Mouse (Mus musculus): ENCODE results near the gene Pnkd.

The Pnkd gene

DNA sequence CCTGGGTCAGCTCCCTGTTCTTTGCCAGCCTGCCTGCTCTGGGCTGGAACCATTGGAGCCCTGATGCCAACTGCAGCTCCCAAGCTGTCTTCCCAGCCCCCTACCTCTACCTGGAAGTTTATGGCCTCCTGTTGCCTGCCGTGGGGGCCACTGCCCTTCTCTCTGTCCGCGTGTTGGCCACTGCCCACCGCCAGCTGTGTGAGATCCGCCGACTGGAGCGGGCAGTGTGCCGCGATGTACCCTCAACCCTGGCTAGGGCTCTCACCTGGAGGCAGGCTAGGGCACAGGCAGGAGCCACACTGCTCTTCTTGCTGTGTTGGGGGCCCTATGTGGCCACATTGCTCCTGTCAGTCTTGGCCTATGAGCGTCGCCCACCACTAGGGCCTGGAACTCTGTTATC lies 5.7 kb upstream of the Pnkd start:
- no peak for DNase-seq

DNA sequence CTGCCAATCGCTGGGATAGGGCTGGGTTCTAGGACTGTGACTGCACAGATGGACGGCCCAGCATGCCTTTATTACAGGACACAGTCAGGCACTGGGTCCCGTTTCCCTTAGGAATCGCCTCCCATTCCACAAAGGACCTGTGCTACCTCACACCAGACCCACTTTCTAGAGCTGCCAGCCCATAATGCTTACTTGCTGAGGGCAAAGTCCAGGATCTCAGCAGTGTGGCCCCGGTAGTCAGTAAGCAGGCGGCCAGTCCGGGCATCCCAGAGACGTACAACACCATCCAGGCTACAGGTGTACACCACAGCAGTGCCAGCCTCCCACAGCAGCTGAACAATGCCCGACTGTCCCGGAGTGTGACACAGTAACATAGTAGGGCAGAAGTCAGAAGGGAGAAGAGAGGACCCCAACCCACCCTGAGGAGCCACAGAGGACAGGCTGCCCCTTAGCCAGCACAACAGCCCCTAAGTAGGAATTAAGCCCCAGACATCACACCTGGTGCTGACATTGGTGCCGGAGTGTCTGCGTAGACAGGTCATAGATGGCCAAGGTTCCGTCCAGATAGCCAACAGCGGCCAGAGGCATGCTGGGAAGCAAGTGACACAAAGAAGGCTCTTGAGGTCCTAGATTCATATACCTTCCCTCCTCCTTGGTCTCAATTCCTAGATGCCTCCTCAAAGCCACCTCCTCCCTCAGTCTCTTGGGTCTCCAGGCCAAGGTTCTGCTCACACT lies 4.0 kb upstream of the Pnkd start:
- DNase-seq = peak; percentile 6

DNA sequence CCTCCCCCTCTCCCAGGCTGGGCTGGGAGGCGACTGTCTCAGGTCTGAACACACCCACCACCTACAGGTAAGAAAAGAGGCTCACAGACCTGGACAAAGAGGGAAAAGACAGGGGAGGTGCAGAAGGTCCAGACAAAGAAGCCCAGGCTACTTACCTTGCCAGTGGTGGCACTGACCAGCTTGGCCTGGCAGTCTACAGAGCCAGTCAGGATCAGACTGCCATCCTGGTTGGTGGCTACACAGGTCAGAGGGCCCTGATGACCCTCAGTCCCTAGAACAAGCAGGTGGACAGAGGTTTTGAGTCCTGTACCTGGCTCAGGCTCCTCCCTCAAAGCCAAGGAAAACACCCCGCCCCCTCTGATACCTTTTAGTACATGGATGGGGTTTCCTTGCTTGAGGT lies 3.4 kb upstream of the Pnkd start:
- no peak for DNase-seq

DNA sequence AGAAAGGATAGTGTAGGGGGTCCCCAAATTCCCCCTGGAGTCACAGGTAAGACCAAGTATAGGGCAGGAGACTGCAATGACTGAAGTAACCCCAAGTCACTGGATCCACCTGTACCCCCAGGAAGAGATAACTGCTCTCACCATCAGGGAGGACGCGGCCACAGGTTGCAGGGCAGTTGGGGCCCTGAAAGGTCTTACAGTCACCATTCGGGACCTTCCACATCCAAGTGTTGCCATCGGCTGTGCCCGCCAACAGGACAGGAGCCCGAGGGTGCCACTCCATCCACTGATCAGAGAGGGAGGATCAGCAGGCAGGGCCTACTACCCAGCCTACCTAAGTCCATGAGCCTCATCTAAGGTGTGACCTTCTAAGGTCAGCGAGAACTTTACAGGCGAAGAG lies 2.8 kb upstream of the Pnkd start:
- DNase-seq = no peak

DNA sequence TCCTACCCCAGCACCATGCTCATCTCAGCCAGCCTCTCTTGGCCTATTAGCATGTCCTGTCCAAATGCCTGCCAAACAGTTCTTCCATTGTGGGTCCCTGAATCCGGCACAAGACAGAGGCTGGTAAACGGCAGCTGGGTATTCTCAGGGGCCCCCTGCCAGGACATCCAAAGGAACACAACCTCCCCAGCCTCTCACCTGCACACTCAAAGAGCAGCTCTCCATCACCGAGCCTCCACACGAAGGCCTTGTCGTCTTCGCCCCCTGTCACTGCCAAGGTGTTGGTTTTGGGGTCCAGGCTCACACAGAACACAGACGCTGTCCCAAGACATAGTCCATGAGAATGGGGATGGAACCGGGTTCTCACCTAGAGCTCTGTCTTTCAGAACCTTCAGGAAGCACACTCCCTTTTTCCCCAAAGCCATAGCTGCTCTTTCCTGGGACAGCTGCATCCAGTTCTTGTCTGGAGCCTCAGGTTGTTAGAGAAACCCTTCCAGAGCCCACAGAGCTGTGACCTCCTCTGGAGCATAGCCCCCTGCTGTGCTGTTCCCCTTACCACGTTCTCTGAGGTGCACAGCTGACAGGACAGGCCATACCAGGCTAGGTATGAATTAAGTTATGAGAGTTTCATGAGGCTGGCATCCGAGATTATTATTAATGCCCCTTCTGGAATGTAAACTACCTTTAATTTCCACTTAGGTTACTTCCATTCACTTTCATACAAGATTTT lies 1.7 kb upstream of the Pnkd start:
- peak; percentile 40 for DNase-seq

DNA sequence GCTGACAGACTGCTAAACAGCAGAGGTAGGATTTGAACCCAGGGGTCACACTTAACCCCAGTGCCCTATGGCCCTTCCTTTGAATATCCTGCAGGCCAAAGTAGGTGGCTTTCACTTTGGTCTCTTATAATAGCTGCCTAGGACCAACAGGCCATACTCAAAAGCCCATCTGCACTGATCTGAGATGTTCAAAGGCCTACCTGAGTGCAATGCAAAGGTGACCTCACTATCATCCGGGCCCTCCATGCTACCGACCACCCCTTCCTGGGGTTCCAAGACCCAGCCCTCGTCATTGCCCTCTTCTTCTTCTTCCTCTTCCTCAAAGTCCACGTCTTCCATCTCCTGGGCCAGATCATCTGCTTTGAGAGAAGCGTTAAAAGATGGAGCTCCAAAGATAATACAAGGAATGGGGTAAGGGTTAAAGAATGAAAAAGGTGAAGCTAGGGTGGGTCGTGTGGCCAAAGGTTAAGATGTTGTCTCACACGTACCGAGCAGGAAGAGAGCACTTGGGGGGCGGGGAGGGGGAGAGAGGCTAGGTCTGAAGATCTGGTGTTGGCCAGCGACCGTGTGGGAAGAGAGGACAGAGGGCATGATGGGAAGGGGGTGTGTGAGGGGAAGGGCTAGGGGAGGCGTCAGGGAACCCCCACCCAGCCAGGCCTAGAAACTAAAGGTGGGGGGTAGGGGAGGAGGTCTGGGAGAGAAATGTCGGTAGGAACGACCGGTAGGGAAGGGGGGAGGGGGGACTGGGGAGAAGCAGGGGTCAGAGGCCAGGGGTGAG lies 855 bp upstream of the Pnkd start:
- peak; percentile 61 for DNase-seq

DNA sequence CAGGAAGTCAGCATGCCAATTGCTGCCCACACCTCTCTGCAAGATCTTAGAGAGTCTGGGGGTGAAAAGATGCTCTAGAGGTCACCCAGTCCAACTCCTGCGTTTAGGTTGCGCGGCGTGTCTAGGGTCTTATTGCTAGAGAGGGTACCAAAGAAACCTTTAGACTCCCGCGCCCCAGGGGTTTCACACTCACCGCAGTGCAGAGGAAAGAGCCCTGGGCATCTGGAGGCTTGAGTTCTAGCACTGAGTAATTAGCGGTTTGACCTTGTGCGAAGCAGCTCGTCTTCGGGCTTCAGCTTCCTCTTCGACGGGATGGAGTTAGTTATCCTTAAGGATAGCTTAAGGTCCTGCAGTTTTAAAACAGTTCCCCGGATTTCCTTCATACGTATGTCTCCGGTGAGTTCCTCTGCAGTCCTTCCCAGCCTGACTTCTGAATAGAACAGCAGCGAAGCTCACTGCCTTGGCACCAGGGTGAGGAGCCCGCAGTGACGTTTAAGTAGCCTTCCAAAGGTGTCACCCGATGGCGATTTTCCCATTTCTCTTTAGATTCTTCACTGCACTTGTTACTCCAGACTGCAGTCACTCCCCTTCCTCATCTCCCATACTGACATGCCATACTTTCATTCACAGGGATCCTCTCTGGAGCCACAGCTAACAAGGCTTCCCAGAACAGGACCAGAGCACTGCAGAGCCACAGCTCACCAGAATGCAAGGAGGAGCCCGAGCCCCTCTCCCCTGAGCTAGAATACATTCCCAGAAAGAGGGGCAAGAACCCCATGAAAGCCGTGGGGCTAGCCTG lies 681 bp downstream of the Pnkd start:
- peak; percentile 41 for DNase-seq

DNA sequence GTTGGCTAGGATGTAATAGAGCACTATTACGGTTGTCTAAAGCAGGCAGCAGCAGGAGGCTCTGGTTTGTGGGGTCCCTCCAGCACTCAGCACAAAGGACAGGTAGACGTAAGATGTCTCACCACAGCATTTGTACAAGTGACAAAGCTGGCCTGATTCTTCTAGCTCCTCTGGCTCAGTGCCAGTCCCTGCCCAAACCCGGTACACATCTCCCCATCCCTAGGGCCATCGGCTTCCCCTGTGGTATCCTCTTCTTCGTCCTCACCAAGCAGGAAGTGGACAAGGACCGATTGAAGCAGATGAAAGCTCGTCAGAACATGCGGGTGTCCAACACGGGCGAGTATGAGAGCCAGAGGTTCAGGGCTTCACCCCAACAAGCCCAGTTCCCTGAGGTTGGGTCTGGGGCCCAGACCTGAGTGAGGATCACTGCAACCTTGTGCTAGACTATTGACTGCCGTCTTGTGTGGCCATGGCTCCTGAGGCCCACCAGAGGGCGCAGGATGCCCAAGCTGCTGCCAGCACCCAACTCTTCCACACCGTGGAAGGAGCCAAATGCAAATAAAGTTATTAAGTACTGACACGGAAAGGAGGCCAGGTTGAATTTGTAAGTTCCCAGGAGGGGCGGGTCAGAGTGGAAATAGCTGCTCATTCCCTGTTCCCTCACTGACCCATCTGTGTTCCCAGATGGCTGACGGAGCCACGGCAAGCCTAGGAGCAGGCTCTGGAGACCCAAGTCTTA lies 2.3 kb downstream of the Pnkd start:
- peak; percentile 57 for DNase-seq

DNA sequence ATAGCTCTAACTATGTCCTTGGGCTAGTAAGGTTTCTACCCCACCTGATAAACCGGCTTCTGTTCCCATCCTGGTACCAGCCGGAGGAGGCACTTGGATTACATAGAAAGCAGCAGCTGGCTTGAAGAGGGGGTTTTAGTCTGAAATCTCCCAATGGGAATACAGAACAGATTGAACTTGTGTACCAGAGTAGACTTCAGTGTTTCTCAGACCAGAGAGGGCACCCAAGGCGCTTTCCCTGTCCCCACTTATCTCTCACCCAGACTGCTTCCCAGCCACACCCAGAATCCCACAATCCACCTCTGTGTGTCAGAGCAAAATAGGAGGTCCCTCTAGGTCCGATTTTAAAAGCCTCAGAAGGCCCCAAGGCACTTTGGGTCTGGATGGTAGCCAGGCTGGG lies 3.6 kb downstream of the Pnkd start:
- DNase-seq = peak; percentile 11

DNA sequence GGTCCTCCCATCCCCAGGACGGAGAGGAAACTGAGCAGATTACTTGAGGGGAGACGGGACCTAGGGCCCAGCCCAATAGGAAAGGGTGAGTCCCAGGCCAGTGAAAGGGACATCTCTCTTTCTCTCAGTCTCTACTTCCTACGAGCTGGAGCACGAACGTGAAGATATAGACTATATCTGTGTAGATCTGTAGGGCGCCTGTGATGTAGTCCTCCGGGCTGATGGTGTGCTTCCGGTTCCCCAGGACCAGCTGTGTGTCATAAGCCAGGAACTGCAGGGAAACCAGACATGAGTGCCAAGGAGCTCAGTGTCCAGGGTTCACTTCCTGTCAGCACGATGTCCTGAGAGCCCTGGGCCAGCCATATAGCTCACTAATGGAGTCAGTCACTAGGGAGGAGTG lies 4.5 kb downstream of the Pnkd start:
- peak; percentile 17 for DNase-seq

DNA sequence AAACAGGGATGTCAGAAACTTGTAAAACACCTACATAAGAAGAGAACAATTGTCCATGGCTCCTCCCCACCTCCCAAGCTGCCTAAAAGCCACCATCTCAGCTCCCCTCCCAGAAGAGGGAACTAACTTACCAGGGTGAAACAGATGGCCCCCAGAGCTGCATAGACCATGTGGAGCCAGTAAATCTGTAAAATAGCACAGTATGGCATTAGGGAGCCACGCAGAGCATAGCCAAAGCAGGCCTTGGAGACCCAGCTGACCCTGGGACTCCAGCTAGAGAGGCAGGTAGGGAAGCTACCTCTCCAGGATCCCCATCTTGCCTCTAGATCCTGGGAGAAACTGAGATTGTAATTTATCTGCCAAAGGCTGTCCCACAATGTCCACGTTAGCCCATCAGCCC lies 5.0 kb downstream of the Pnkd start:
- DNase-seq = peak; percentile 13

DNA sequence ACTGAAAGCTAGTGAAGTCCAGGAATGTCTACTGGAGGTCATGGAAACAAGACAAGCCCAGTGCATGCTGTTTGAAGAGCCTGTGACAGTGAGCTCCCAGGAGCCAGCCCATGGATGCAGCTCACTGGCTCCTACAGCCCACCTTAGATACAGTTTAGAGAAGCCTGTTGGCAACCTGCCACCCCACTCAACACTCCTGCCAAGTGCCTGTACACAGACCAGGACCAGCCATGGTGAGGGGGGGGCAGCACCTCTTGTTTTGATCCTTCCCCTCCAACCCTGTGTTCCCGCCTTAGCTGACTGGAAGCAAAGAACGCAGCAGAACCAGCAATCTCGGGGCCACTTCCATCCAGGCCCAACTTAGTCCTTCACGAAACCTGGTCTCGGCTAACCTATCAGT lies 5.4 kb downstream of the Pnkd start:
- no peak for DNase-seq

DNA sequence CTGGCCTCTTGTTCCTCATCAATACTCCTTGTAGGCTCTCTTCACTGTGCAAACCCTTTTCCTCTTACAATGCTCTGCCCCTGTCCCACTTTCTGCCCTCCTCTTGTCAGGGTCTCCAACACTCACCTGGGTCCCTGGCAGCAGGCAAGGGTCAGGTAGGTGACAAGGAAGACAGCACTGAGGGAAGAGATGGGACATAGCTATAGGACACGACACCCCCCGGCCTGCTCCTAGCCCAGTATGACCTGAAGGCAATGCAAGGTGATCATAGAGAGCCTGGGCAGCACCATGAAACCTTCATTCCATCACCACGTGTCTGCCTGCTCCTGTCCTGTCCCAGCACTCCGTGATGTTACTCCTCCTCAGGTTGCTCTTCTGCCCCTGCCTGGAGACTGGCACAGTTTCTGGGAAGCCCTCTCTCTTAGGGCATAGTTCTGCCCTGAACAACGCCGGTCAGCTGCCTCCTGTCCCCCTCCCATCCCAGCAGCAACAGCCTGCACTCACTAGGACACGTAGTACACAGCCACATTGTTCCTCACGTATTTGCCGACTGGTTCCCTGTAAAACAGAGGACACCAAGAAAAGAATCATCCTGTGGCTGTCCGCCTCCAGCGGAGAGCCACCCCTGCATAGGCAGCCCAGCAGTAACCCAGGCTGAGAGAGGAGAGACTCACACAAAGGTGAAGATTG lies 7.7 kb downstream of the Pnkd start:
- DNase-seq = no peak

DNA sequence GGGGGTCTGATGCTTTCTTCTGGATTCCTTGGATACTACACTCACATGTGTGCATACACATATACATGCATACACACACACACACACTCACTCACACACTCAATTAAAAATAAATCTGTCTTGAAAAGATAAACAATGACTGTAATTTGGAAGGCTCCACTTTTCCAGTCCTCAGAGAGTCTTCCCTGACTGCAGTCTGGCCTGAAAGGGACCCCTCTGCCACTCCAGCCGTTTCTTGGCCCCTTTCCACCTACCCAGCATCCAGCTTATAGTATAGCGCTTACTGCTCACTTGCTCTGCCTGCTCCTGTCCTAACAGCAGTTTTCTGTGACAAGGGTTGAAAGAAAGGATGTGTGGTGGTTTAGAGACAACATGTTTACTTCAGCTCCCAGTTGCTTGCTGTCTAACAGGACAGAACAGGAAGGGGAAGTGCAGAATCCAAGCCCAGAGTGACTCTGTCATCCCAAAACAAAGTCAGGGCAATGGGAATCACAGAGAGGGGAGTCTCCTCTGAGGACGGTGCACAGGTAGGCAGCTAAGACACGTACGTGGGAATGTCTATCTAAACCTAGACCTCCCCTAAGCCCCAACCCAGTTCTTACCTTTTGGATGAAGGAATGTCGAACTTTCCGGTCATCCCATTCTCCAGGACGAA lies 8.7 kb downstream of the Pnkd start:
- DNase-seq = no peak

DNA sequence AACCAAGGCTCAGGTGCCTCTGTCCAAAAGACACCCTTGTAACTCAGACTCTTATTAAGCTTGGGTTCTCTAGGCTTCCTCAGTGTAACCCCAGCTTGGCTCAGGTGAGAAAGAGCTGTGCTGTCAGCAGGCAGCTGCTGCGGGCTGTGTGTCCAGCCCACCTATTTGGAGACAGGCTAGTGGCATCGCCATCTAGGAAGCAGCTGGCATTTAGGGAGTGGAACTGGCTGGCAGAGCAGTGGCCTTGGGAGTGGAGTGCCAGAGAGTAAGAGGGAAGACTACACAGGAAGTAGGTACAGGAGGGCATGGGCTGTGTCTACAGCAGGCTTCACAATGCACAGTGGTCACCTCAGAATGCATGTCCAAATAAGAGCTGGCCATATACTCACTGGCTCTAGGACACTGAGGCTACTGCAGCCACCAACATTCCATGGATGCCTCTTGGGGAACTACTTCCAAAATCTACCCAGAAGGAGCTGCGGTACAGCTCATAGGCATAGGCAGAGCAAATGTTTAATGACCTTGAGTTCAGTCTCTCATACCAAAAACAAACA lies 9.4 kb downstream of the Pnkd start:
- DNase-seq = no peak

DNA sequence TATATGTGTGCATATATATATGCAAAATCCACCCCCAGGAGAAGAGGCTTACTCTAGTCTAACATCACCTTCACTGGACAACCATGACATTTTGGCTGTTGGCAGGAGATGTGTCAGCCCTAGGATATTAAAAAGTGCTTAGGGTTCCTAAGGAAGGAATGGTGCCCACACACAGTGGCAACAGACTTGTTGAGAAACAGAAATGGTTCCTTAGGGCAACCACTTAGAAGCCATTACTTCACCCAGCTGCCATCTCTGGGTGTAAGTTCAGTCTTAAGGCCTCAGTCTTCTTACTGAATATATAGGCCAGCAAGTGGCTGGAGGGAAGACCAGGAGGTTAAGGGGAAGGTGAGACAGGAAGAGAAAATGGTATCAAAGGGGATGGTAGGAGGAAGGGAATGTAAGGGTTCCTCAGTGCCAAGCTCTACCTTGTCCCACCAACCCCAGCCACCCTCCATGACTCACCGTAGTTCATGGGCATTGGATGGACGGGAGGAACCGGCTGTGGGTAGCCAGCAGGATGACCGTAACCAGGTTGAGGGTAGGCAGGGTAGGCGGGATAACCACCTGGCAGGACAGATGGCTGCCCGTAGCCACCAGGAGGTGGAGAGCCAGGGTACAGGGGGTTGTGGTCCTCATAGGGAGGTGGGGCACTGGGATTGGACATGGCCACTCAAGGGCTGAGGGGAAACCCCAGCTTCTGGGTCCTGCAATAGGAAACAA lies 10.2 kb downstream of the Pnkd start:
- no peak for DNase-seq

DNA sequence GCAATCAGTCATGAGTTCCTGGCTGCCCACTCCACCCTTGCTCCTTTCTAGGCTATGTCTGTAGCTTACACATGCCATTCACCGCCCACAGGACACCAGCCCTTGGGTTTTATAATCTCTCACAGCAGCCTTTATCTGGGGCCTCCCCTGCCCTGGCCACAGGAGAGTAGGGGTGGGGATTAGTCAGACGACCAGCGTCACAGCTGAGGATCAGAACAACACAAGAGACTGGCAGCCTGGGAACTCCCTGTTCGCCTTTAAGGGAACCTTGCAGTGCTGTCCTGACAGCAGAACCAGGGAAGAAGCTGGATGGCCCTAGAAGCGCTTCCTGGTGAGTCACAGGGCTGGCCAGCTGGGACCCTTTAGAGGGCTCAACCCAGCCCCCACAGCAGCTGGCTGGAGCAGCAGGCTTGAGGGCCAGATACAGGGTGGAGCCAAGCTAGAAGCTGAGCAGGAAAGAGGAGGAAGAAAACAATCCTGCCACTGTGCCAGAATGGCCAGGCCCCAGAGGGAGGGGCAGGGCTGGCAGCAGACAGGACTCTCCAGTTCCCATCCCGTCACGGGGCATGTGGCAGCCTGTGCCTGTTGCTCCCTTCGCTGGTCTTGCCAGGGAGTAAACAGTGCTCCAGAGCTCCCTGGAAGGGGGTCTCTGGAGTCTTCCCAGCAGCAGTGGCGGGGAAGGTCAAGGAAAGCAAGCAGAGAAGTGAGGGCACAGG lies 10.9 kb downstream of the Pnkd start:
- DNase-seq = peak; percentile 81

DNA sequence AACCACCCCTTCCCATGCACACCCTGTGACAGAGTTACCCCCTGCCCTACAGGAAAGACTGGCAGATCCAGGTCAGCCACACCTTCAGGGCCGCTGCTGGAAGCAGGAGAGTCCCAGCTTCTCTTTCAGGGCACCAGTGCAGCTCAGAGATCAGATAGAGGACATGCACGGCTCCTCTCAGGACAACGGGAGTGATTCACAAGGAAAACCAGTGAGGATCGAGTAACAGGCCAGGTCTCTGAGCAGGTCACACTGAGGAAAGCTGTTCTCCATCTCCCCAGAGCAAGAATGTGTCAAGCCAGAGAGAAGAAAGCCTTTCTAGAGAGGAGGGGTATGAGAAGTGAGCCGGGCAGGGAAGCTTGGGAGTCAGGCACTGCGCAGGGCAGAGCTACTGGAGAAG lies 11.7 kb downstream of the Pnkd start:
- DNase-seq = no peak

DNA sequence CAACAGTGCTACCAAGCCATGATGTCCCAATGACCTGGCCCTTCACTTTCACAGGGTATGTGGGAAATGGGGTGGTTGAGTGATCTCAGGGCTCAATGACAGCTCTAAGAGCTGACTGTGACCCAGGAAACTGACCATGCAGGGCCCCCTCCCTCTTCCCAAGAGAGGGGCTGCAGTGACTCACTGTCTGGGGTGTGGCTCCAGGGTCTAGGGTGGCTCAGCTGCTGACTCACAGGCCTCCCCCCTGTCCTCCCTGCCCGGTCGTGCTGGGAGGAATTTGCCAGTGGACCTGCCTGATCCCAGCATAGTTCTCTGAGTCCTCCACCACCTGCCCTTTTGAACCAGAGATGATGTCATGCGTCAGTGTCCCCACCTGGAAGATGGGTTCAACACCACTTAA lies 12.5 kb downstream of the Pnkd start:
- DNase-seq = no peak

Data from cerebellum, adult 8-10 months (tissue).